Comparison of ENCODE assay signal across 23 mouse cellular contexts in genomic region chr11:104083716-104084115, GRCm38 (mm10). TPM values are rescaled to one million over a fixed set of nuclear protein-coding genes. Genes with fewer than 3 reads are reported as not detected.
A peak's percentile ranks its signal among the peaks of the same experiment; 100 is the strongest.
DNase-seq lines count a peak whose midpoint lies in the region; ATAC-seq and TF ChIP-seq lines count a peak whose summit lies in the region.
"Had no signal": no experiment of that assay in that cellular context is flagged by ENCODE, and none has a peak within 500 bp of the region (broad histone marks: within the 10 kb centered on the region; RNA-seq: fewer than 3 reads in every experiment).

No protein-coding gene starts in this region.

- no peaks in the 10 kb centered on the region for H3K4me1 ChIP-seq in midbrain, embryonic 11.5 days (ENCODE audit: control insufficient read depth, insufficient read depth, low read length)
- no peaks in the 10 kb centered on the region; the same call in 1 of the 2 replicates for H3K4me1 ChIP-seq in midbrain, postnatal 0 days (ENCODE audit: insufficient read depth, low read length)
- H3K4me1 ChIP-seq in CH12.LX (ENCODE audit: control insufficient read depth in 1 of 2, insufficient read depth in 2 of 2), result peaks cover 16 to 45% of the 10 kb centered on the region in 2 experiments
- H3K4me1 ChIP-seq: embryonic facial prominence, embryonic 15.5 days had no signal

- no peak overlapping the region for H3K4me2 ChIP-seq in midbrain, embryonic 11.5 days
- H3K4me2 ChIP-seq in midbrain, postnatal 0 days (ENCODE audit: low read depth, low read length, poor library complexity, severe bottlenecking), result no peak overlapping the region
- no peak overlapping the region for H3K4me2 ChIP-seq in CH12.LX (ENCODE audit: insufficient read depth, low read depth, poor library complexity, severe bottlenecking)
- H3K4me2 ChIP-seq: embryonic facial prominence, embryonic 13.5 days; embryonic facial prominence, embryonic 15.5 days; forebrain, embryonic 12.5 days had no signal

- H3K4me3 ChIP-seq in midbrain, embryonic 11.5 days (ENCODE audit: low read depth, low read length), result no peak overlapping the region
- H3K4me3 ChIP-seq in midbrain, postnatal 0 days (ENCODE audit: low read depth, low read length), result no peak overlapping the region
- no peak overlapping the region for H3K4me3 ChIP-seq in CH12.LX (replicated peaks in 1 of 3; ENCODE audit: low read depth in 2 of 3, low read length in 2 of 3, poor library complexity in 1 of 3)
- H3K4me3 ChIP-seq: embryonic facial prominence, embryonic 13.5 days; embryonic facial prominence, embryonic 15.5 days; erythroblast, embryonic 14.5 days; forebrain, embryonic 10.5 days; forebrain, embryonic 12.5 days had no signal

- DNase-seq in midbrain, embryonic 11.5 days (ENCODE audit: low spot score, missing footprints), result peak; percentile 81
- no peak for DNase-seq in midbrain, postnatal 0 days (ENCODE audit: low spot score)
- DNase-seq in CH12.LX (ENCODE audit: extremely low read depth), result peak; percentile 93
- peak; percentile 25 for DNase-seq in splenic B cell, adult 2 months (ENCODE audit: low read depth, low spot score)
- DNase-seq in thymus, postnatal 4 days, result no peak
- no peak for DNase-seq in heart, postnatal 36 days
- DNase-seq: adrenal gland, adult 2 months; adrenal gland, postnatal 25 days; B cell, adult 2 months; cerebellum, adult 11 months; cerebellum, adult 8-10 months; embryo, embryonic 11 days had no signal

- in situ Hi-C loops in CH12.LX (cut with MboI; ENCODE audit: low pct_ligation_motif_present, low pct_unique_long_range_greater_than_20kb, low sequenced_read_pairs), result loop anchor here (5.0 kb wide), 1 partner anchor 81 kb away; no protein-coding TSS in a partner anchor

- no peak for TF ChIP-seq POLR2A in CH12.LX (IDR thresholded peaks at IDR 0.05; ENCODE audit: low read depth, low read length)

- no peak overlapping the region for H3K27ac ChIP-seq in midbrain, embryonic 11.5 days (ENCODE audit: low read depth, low read length)
- no peak overlapping the region for H3K27ac ChIP-seq in midbrain, postnatal 0 days (ENCODE audit: low read depth, low read length)
- no peak overlapping the region for H3K27ac ChIP-seq in CH12.LX (ENCODE audit: insufficient read depth, low read depth)
- H3K27ac ChIP-seq: embryonic facial prominence, embryonic 13.5 days; embryonic facial prominence, embryonic 15.5 days; forebrain, embryonic 10.5 days; forebrain, embryonic 12.5 days had no signal

- TF ChIP-seq RAD21 in CH12.LX (IDR thresholded peaks at IDR 0.05; ENCODE audit: low read depth, low read length), result no peak

- no peaks in the 10 kb centered on the region for H3K9me3 ChIP-seq in midbrain, embryonic 11.5 days (ENCODE audit: control insufficient read depth, low read length)
- H3K9me3 ChIP-seq in midbrain, postnatal 0 days (ENCODE audit: low read length), result no peaks in the 10 kb centered on the region
- peaks cover 8% of the 10 kb centered on the region for H3K9me3 ChIP-seq in CH12.LX (replicated peaks; ENCODE audit: low read length)
- H3K9me3 ChIP-seq: embryonic facial prominence, embryonic 13.5 days; embryonic facial prominence, embryonic 15.5 days; forebrain, embryonic 10.5 days; forebrain, embryonic 12.5 days had no signal

- no peak for ATAC-seq in midbrain, embryonic 11.5 days (ENCODE audit: low FRiP score)
- ATAC-seq in midbrain, postnatal 0 days (ENCODE audit: low FRiP score), result no peak
- ATAC-seq: CD4-positive, CD25-positive, alpha-beta regulatory T cell, adult 4 months; forebrain, embryonic 14.5 days; forebrain, embryonic 16.5 days had no signal

- no peaks in the 10 kb centered on the region for H3K27me3 ChIP-seq in midbrain, embryonic 11.5 days (ENCODE audit: control insufficient read depth, insufficient read depth, low read length)
- H3K27me3 ChIP-seq in midbrain, postnatal 0 days (ENCODE audit: insufficient read depth, low read length), result no peaks in the 10 kb centered on the region
- H3K27me3 ChIP-seq in CH12.LX (replicated peaks), result no peaks in the 10 kb centered on the region
- no peaks in the 10 kb centered on the region for H3K27me3 ChIP-seq in splenic B cell, adult 2 months (ENCODE audit: control insufficient read depth, insufficient read depth, low read length, poor library complexity, severe bottlenecking)
- H3K27me3 ChIP-seq: embryonic facial prominence, embryonic 13.5 days; embryonic facial prominence, embryonic 15.5 days; forebrain, embryonic 12.5 days had no signal

- no peaks in the 10 kb centered on the region for H3K36me3 ChIP-seq in midbrain, embryonic 11.5 days (ENCODE audit: control insufficient read depth, insufficient read depth, low read length)
- no peaks in the 10 kb centered on the region for H3K36me3 ChIP-seq in midbrain, postnatal 0 days (ENCODE audit: insufficient read depth, low read length)
- no peaks in the 10 kb centered on the region for H3K36me3 ChIP-seq in CH12.LX (replicated peaks in 1 of 2; ENCODE audit: control insufficient read depth in 1 of 2, insufficient read depth in 1 of 2, low read length in 1 of 2)
- H3K36me3 ChIP-seq in splenic B cell, adult 2 months (ENCODE audit: control insufficient read depth, insufficient read depth, low read length, poor library complexity, severe bottlenecking), result no peaks in the 10 kb centered on the region
- H3K36me3 ChIP-seq: embryonic facial prominence, embryonic 13.5 days; embryonic facial prominence, embryonic 15.5 days; forebrain, embryonic 10.5 days; forebrain, embryonic 12.5 days had no signal

- no peak overlapping the region for H3K9ac ChIP-seq in midbrain, embryonic 11.5 days (ENCODE audit: low read length)
- no peak overlapping the region for H3K9ac ChIP-seq in midbrain, postnatal 0 days (replicated peaks; ENCODE audit: low read length, poor library complexity, severe bottlenecking)
- H3K9ac ChIP-seq in CH12.LX (ENCODE audit: insufficient read depth, low read depth), result no peak overlapping the region
- H3K9ac ChIP-seq: embryonic facial prominence, embryonic 13.5 days; embryonic facial prominence, embryonic 15.5 days; forebrain, embryonic 12.5 days had no signal

- no peaks in the 10 kb centered on the region for H3K79me2 ChIP-seq in CH12.LX (replicated peaks; ENCODE audit: control insufficient read depth, extremely low read depth, insufficient read depth, poor library complexity, severe bottlenecking)

- TF ChIP-seq EP300 in CH12.LX (IDR thresholded peaks at IDR 0.05; ENCODE audit: low read length), result peak; percentile 80

- dilution Hi-C loops in CH12.LX (cut with MboI; ENCODE audit: extremely low pct_ligation_motif_present, extremely low pct_unique_long_range_greater_than_20kb, low sequenced_read_pairs), result no loop called here

- no peak for TF ChIP-seq CTCF in midbrain, postnatal 0 days (IDR thresholded peaks at IDR 0.05)
- no peak for TF ChIP-seq CTCF in CH12.LX (conservative IDR thresholded peaks at IDR 0.05 in 1 of 2, IDR thresholded peaks at IDR 0.05 in 1 of 2; ENCODE audit: low read depth in 2 of 2, low read length in 2 of 2)

- intact Hi-C loops in heart, postnatal 36 days (cut with DNase I), result no loop called here

- 84% methylated on average over 6 of the region's 6 CpGs for WGBS in midbrain, embryonic 11.5 days
- 81% methylated on average over 6 of the region's 6 CpGs for WGBS in midbrain, postnatal 0 days

TF ChIP-seq in CH12.LX, 34 proteins besides CTCF, POLR2A, EP300 and RAD21 (continues in another document):
- no peak for TF ChIP-seq NRF1 (IDR thresholded peaks at IDR 0.05; ENCODE audit: low read depth, low read length)
- 0 out of 2 replicates have a peak, but pooled peaks have one; percentile 23 for TF ChIP-seq TCF12 (IDR thresholded peaks at IDR 0.05; ENCODE audit: low read depth, low read length)
- TF ChIP-seq MAX (IDR thresholded peaks at IDR 0.05; ENCODE audit: low read length), result 0 out of 2 replicates have a peak, but pooled peaks have one; percentile 52
- TF ChIP-seq ELF1 (IDR thresholded peaks at IDR 0.05; ENCODE audit: low read depth, low read length), result no peak
- no peak for TF ChIP-seq NELFE (IDR thresholded peaks at IDR 0.05; ENCODE audit: low read depth, low read length)
- no peak for TF ChIP-seq TBP (conservative IDR thresholded peaks at IDR 0.05; ENCODE audit: low read depth, low read length)
- TF ChIP-seq GABPA (IDR thresholded peaks at IDR 0.05; ENCODE audit: insufficient replicate concordance, low read depth, low read length), result no peak
- peak; percentile 67; the same call in 1 of the 2 replicates for TF ChIP-seq MEF2A (IDR thresholded peaks at IDR 0.05; ENCODE audit: borderline replicate concordance, low read depth, low read length)
- no peak for TF ChIP-seq ZMIZ1 (IDR thresholded peaks at IDR 0.05; ENCODE audit: low read depth, low read length)
- no peak for TF ChIP-seq CHD1 (IDR thresholded peaks at IDR 0.05; ENCODE audit: low read depth, low read length)
- peak; percentile 87 for TF ChIP-seq ETS1 (conservative IDR thresholded peaks at IDR 0.05; ENCODE audit: low read depth, low read length)
- TF ChIP-seq RCOR1 (conservative IDR thresholded peaks at IDR 0.05; ENCODE audit: low read depth, low read length), result 0 out of 2 replicates have a peak, but pooled peaks have one; percentile 32
- no peak for TF ChIP-seq ZNF384 (IDR thresholded peaks at IDR 0.05; ENCODE audit: low read depth, low read length)
- TF ChIP-seq HCFC1 (IDR thresholded peaks at IDR 0.05; ENCODE audit: low read depth, low read length), result no peak
- TF ChIP-seq MXI1 (IDR thresholded peaks at IDR 0.05; ENCODE audit: low read depth, low read length), result no peak
- TF ChIP-seq SIN3A (IDR thresholded peaks at IDR 0.05; ENCODE audit: low read length), result no peak
- no peak for TF ChIP-seq E2F4 (IDR thresholded peaks at IDR 0.05; ENCODE audit: insufficient replicate concordance, low read depth, low read length)
- TF ChIP-seq USF2 (conservative IDR thresholded peaks at IDR 0.05; ENCODE audit: low read depth, low read length), result no peak
- TF ChIP-seq BHLHE40 (IDR thresholded peaks at IDR 0.05; ENCODE audit: low read depth, low read length), result peak; percentile 61; the same call in 1 of the 2 replicates
- TF ChIP-seq ZC3H11A (IDR thresholded peaks at IDR 0.05; ENCODE audit: low read depth, low read length), result no peak
- no peak for TF ChIP-seq SMC3 (IDR thresholded peaks at IDR 0.05; ENCODE audit: low read depth, low read length)
- no peak for TF ChIP-seq ZKSCAN1 (IDR thresholded peaks at IDR 0.05; ENCODE audit: borderline replicate concordance, low read depth, low read length)
- TF ChIP-seq MAFK (IDR thresholded peaks at IDR 0.05; ENCODE audit: insufficient replicate concordance, low read length), result no peak
- TF ChIP-seq POLR2AphosphoS2 (IDR thresholded peaks at IDR 0.05; ENCODE audit: low read depth, low read length), result no peak

RNA-seq across cellular contexts. Expression of gene Crhr1, which starts 48.9 kb away (rescaled TPM):
- polyA plus RNA-seq in midbrain, embryonic 11.5 days (2014; fragmentation: Nextera tagmentation; extraction: Ambion mirVana), result 0.33 and 0.60 TPM in 2 replicates
- total RNA-seq in midbrain, postnatal 0 days (2014; rRNA removed), result 26.5 and 28.0 TPM in 2 replicates
- polyA plus RNA-seq in midbrain, postnatal 0 days (2015; fragmentation: Nextera tagmentation; extraction: Ambion mirVana), result 7.2 and 9.4 TPM in 2 replicates
- total RNA-seq in CH12.LX (2012; rRNA removed) (not detected in 2 replicates), CH12.LX (2014; rRNA removed) (not detected in 2 replicates)
- polyA plus RNA-seq in CH12.LX (2012; ENCODE audit: insufficient read length, low read depth), result not detected in 2 replicates
- total RNA-seq in heart, postnatal 36 days (2021), result not detected
- total RNA-seq: adrenal gland, adult 2 months; adrenal gland, postnatal 10 days; common myeloid progenitor, adult 5-6 weeks; MEL had no signal
- polyA plus RNA-seq: CD4-positive, CD25-positive, alpha-beta regulatory T cell, adult 4 months; erythroblast, embryonic 14.5 days had no signal

Comparison
In these comparisons a context has a peak if more than half of its experiments do, and no peak if none do; other contexts are left out.
1. DNase-seq: peak in midbrain, embryonic 11.5 days (single experiment), CH12.LX (single experiment) and splenic B cell, adult 2 months (single experiment); none in midbrain, postnatal 0 days (single experiment), thymus, postnatal 4 days (single experiment) and heart, postnatal 36 days (0 of 2).
2. RNA of gene Crhr1, which starts 48.9 kb away (total RNA-seq): 26.5 to 28.0 TPM in midbrain, postnatal 0 days; not detected in CH12.LX and not detected in heart, postnatal 36 days; every median in the first group is over 10 times any median in the second.